Mouse (Mus musculus): Measurements from ENCODE around the gene Rabggta.

Gene Rabggta

DNA sequence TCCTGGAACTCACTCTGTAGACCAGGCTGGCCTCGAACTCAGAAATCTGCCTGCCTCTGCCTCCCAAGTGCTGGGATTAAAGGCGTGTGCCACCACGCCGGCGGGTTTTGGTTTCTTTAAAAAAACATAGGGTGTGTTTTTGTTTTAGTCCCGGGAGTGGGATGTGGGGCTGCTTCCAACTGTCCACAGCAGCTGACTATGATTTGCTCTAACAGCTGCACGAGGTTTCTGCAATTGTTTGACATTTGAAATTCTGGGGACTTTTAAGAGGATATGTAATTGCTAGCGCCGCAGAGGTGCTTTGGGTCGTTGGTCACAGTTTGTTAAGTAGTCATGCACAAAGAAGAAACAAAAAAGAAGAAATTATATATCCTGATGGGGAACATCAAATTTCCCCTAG is 32.6 kb downstream of the Rabggta start:
- DNase-seq (ENCODE audit: low spot score), result no peak

DNA sequence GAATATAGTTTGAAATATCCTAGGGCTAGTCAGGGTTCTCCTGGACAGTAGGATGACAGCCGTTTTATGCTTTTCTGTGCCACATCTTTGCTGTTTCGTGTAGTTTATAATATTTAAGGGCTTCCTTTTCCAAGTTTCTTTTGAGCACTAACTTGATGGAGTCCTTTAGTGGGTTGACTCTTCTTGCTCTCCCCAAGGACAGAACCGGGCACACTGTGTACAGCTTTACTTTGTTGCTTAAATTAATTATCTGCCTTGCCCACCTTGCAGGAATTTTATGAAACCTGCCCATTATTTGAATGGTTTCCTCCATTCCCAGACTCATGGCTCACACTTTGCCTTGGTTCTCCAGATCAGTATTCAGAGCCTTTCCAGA is 40.0 kb downstream of the Rabggta start:
- no peak for DNase-seq (ENCODE audit: low spot score)

DNA sequence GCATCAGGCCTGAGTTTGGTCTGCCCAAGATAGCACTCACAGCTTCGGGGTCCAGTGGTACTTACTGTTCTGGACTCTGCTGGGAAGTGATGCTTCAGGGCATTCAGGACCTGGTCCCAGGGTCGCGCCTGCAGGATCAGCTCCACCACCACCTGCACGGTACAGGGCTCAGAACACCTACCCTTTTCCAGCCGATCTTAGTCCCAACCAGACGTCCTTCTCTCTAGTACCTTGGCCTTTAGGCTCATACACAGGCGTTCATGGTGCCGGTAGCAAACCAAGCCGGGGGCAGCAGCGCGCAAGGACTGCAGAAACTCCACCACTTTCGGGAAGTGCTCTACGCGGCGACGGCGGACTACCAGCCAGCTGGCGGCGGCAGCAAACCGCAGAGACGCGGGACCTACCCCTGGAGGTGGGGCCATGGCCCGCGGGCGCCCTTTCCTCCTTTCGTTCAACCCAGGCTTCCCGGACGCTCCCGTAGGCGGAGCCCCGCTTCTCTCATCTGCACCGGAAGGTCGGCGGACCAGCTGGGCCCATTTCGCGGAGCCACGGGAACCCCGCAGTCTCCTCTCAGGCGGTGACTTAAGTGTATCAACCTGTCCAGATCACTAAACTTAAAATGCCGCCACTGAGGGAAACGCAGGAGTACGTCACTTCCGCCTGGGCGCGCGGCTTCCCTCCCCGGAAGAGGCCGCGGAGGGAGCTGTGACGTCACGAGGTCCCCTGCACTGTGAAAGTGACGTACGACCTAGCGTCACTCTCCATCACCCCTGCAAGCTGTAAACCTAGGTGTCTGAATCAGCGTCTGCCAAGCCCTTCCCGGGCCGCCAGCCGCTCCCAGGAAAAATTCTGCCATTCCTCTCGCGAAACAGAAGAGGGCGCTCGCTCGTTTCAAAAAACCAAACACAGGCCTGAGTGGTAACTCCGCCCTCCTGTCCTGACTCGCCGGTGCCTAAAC is 40.6 kb downstream of the Rabggta start, which contains the start of gene Tinf2:
Gene Tinf2 (minus strand): TSS at position 661 of the 958 bp plus-strand sequence.
- peak; percentile 96 for DNase-seq (ENCODE audit: low spot score)

DNA sequence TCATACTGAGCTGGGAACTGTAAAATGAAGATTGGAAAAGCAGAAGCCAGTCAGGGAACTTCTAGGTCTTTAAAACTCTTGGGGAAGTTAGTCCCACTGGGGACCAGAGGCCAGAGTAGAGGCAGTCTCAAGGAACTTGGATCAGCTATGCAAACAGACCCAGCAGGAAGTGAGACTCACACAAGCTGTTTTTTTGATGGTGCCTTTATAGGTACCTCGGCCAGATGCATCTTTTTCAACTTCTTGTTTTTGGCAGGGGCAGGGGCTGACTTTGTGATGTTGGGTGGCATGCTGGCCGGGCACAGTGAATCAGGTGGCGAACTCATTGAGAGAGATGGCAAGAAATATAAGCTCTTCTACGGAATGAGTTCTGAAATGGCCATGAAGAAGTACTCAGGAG is 44.4 kb downstream of the Rabggta start:
- DNase-seq (ENCODE audit: low spot score), result no peak

DNA sequence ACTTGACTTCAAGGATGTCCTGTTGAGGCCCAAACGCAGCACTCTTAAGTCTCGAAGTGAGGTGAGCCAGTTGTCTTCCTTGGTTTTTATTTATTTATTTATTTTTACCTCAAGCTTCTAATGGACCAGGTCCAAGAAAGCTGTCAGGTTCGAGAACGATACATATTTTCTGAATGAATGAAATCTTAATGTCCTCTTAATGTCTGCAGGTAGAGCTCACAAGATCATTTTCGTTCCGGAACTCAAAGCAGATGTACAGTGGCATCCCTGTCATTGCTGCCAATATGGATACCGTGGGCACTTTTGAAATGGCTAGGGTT is 49.4 kb downstream of the Rabggta start:
- DNase-seq (ENCODE audit: low spot score), result no peak

DNA sequence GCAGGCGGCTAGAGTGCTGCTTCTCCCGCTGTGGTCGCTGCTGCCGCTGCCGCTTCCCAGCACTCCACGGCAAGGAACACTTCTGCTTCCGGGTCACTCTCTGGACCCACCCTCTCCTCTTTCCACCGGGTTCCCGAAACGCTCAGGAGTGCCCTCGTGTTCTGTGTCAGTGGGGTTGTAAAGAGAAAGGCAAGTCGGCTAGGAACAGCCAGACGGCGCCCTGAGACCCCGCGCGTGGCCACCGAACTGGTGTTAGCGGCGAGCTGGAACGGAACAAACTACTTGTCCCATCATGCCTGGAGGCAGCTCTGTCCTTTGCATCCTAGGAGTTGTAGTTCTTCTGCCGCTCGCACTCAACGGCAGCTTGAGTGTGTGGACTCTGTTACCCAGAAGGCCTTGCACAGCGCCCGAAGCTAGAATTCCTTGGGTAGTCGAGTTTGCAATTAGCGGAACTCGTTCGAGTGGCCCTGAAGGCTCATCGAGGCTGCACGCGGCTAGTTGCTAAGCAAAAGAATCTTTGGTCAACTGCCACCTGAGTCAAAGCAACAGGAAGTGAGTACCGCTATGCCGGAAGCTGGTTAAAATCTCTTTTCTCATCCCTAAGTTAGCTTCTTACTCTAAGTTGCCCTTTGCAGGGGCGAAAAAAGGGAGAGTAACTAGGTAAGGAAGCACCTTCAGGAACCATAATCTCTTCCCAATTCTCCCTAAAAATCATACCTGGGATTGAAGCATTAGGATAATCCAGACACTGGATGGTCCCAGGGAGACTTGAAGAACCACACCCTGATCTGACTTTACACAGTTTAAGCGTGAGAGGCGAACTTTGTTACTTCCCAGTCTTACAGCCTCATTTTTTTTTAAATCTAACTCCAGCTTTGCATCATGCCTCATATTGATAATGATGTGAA is 50.0 kb downstream of the Rabggta start, which contains the start of the genes Gmpr2 and Nedd8:
Gene Gmpr2 (plus strand): TSS at position 109 of the 908 bp plus-strand sequence.
Gene Nedd8 (minus strand): TSS at position 292 of the 908 bp plus-strand sequence.
- peak; percentile 90 for DNase-seq (ENCODE audit: low spot score)

DNA sequence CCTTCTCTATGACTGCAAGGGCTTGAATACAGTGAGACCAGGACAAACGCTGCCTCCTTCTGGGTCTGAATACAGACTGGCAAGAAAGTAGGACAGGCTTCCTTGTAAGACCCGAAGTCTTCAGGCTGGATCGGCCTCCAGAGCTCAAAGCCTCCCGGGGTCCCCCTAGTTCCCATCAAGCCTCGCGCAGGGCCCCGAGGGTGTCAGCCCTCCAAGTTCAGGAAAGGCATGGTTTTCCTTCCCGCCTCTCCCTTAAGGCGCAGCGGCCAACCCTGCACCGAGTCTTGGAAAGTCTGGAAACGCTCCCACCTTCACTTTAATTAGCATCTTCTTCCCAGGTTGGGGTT is 50.6 kb downstream of the Rabggta start:
- no peak for DNase-seq (ENCODE audit: low spot score)
